Mouse (Mus musculus): ENCODE measurements around the gene Ehd1. TPM values are rescaled to one million over a fixed set of nuclear protein-coding genes. Genes with fewer than 3 reads are reported as not detected.
A peak's percentile ranks its signal among the peaks of the same experiment; 100 is the strongest.

The Ehd1 gene
- polyA plus RNA-seq, 1 experiment from 2014 or later = 63.8 TPM

GRCm38 (mm10) chr19:6336920-6337319, 60.4 kb downstream of the Ehd1 start:
- ATAC-seq (ENCODE audit: low FRiP score, low TSS enrichment) = no peak
- H3K27me3 ChIP-seq (ENCODE audit: control insufficient read depth, insufficient read depth, low read length) = no peaks in the 10 kb centered on the region
- no peaks in the 10 kb centered on the region for H3K4me1 ChIP-seq (replicated peaks; ENCODE audit: control insufficient read depth, insufficient read depth)
- H3K36me3 ChIP-seq (ENCODE audit: control insufficient read depth, insufficient read depth, low read length) = peaks cover 11% of the 10 kb centered on the region; the same call in 1 of the 2 replicates
- no peak overlapping the region for H3K9ac ChIP-seq (ENCODE audit: low read length)
- no peak overlapping the region for H3K4me3 ChIP-seq (ENCODE audit: low read depth, low read length)
- H3K27ac ChIP-seq (replicated peaks) = no peak overlapping the region
- no peaks in the 10 kb centered on the region for H3K9me3 ChIP-seq (ENCODE audit: control insufficient read depth, low read length)
- no peak for TF ChIP-seq EP300 (optimal IDR thresholded peaks at IDR 0.05)
- TF ChIP-seq CTCF (IDR thresholded peaks at IDR 0.05; ENCODE audit: low read depth) = no peak
- 95% methylated on average over 10 of the region's 10 CpGs for WGBS
- no peak for DNase-seq (ENCODE audit: low spot score)
- no peak overlapping the region for H3K4me2 ChIP-seq (replicated peaks; ENCODE audit: low read depth)

GRCm38 (mm10) chr19:6338171-6338570, 61.6 kb downstream of the Ehd1 start:
- TF ChIP-seq EP300 (optimal IDR thresholded peaks at IDR 0.05) (no peak), CTCF (IDR thresholded peaks at IDR 0.05; ENCODE audit: low read depth) (no peak)
- Histone ChIP-seq H3K27ac (replicated peaks) (no peak overlapping the region), H3K9me3 (ENCODE audit: control insufficient read depth, low read length) (no peaks in the 10 kb centered on the region), H3K9ac (ENCODE audit: low read length) (no peak overlapping the region), H3K4me2 (replicated peaks; ENCODE audit: low read depth) (no peak overlapping the region), H3K4me1 (replicated peaks; ENCODE audit: control insufficient read depth, insufficient read depth) (no peaks in the 10 kb centered on the region), H3K4me3 (ENCODE audit: low read depth, low read length) (no peak overlapping the region), H3K36me3 (ENCODE audit: control insufficient read depth, insufficient read depth, low read length) (peaks cover 11% of the 10 kb centered on the region; the same call in 1 of the 2 replicates), H3K27me3 (ENCODE audit: control insufficient read depth, insufficient read depth, low read length) (no peaks in the 10 kb centered on the region)
- ATAC-seq (ENCODE audit: low FRiP score, low TSS enrichment) (no peak), DNase-seq (ENCODE audit: low spot score) (no peak)
- 98% methylated on average over 7 of the region's 7 CpGs for WGBS

GRCm38 (mm10) chr19:6338716-6339115, 62.2 kb downstream of the Ehd1 start:
- H3K4me3 ChIP-seq (ENCODE audit: low read depth, low read length) = no peak overlapping the region
- WGBS = 90% methylated on average over 11 of the region's 11 CpGs
- no peaks in the 10 kb centered on the region for H3K27me3 ChIP-seq (ENCODE audit: control insufficient read depth, insufficient read depth, low read length)
- no peak overlapping the region for H3K9ac ChIP-seq (ENCODE audit: low read length)
- H3K9me3 ChIP-seq (ENCODE audit: control insufficient read depth, low read length) = no peaks in the 10 kb centered on the region
- no peaks in the 10 kb centered on the region for H3K4me1 ChIP-seq (replicated peaks; ENCODE audit: control insufficient read depth, insufficient read depth)
- TF ChIP-seq EP300 (optimal IDR thresholded peaks at IDR 0.05) (no peak), CTCF (IDR thresholded peaks at IDR 0.05; ENCODE audit: low read depth) (no peak)
- ATAC-seq (ENCODE audit: low FRiP score, low TSS enrichment) = no peak
- no peak overlapping the region for H3K4me2 ChIP-seq (replicated peaks; ENCODE audit: low read depth)
- peaks cover 11% of the 10 kb centered on the region; the same call in 1 of the 2 replicates for H3K36me3 ChIP-seq (ENCODE audit: control insufficient read depth, insufficient read depth, low read length)
- no peak overlapping the region for H3K27ac ChIP-seq (replicated peaks)
- no peak for DNase-seq (ENCODE audit: low spot score)

GRCm38 (mm10) chr19:6339191-6339590, 62.7 kb downstream of the Ehd1 start:
- Histone ChIP-seq H3K4me3 (ENCODE audit: low read depth, low read length) (no peak overlapping the region), H3K4me1 (replicated peaks; ENCODE audit: control insufficient read depth, insufficient read depth) (no peaks in the 10 kb centered on the region), H3K27ac (replicated peaks) (no peak overlapping the region), H3K4me2 (replicated peaks; ENCODE audit: low read depth) (no peak overlapping the region), H3K9ac (ENCODE audit: low read length) (no peak overlapping the region), H3K27me3 (ENCODE audit: control insufficient read depth, insufficient read depth, low read length) (no peaks in the 10 kb centered on the region), H3K9me3 (ENCODE audit: control insufficient read depth, low read length) (no peaks in the 10 kb centered on the region), H3K36me3 (ENCODE audit: control insufficient read depth, insufficient read depth, low read length) (peaks cover 11% of the 10 kb centered on the region; the same call in 1 of the 2 replicates)
- TF ChIP-seq EP300 (optimal IDR thresholded peaks at IDR 0.05) (no peak), CTCF (IDR thresholded peaks at IDR 0.05; ENCODE audit: low read depth) (no peak)
- 92% methylated on average over 6 of the region's 6 CpGs for WGBS
- ATAC-seq (ENCODE audit: low FRiP score, low TSS enrichment) (no peak), DNase-seq (ENCODE audit: low spot score) (no peak)

- TF ChIP-seq CTCF (IDR thresholded peaks at IDR 0.05; ENCODE audit: low read depth) (peak; percentile 38), EP300 (optimal IDR thresholded peaks at IDR 0.05) (no peak)
- Histone ChIP-seq H3K9me3 (ENCODE audit: control insufficient read depth, low read length) (no peaks in the 10 kb centered on the region), H3K27me3 (ENCODE audit: control insufficient read depth, insufficient read depth, low read length) (no peaks in the 10 kb centered on the region), H3K36me3 (ENCODE audit: control insufficient read depth, insufficient read depth, low read length) (peaks cover 11% of the 10 kb centered on the region; the same call in 1 of the 2 replicates), H3K27ac (replicated peaks) (peak overlapping the region; percentile 24; the same call in 1 of the 2 replicates), H3K4me3 (ENCODE audit: low read depth, low read length) (no peak overlapping the region), H3K4me2 (replicated peaks; ENCODE audit: low read depth) (no peak overlapping the region), H3K9ac (ENCODE audit: low read length) (no peak overlapping the region), H3K4me1 (replicated peaks; ENCODE audit: control insufficient read depth, insufficient read depth) (no peaks in the 10 kb centered on the region)
- 69% methylated on average over 15 of the region's 15 CpGs for WGBS
- ATAC-seq (ENCODE audit: low FRiP score, low TSS enrichment) (no peak), DNase-seq (ENCODE audit: low spot score) (peak; percentile 45)
Observed at GRCm38 (mm10) chr19:6339890-6340504, 63.5 kb downstream of the Ehd1 start.
